Mouse (Mus musculus): Measurements from ENCODE around the gene Prickle2.

Prickle2 gene

DNA sequence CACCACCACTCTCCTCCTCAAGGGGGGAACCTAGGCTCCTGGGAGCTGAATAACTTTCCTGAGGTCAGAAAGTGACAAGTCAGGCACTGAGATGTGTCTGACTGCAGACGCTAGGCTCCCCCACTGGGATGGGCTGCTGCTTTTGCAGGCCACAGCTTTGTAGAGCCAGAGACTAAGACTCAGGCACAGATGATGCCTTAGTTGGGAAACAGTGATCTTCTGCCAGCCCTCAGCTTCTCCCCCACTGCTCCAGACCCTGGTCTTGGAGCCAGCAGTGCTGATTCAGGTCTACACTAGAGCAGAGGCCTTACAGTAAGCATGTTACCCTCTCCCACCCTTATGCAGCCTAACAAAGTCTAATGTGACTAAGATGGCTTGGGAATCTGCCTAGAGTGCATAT, 254.5 kb downstream of the Prickle2 start:
- DNase-seq (ENCODE audit: low read depth, low spot score): no peak

DNA sequence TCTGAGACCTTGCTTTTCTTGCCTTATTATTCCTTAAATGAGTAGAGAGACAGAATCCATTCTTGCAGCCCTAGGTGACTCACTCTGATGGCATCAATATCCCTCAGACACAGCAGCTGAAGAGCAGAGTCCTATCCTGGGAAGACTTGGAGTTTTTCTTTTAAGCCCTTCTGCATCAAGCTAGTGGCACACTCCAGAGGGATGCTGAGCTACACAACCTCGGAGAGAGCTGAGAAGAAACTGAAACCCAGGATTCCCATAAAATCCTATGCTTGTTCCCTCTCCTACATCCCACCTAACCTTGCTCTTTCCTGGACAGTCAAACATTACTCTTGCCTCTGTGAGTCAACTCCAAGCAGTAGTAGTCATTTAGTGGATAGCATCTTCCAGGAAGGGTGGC, 256.0 kb downstream of the Prickle2 start:
- no peak for DNase-seq (ENCODE audit: low read depth, low spot score)

DNA sequence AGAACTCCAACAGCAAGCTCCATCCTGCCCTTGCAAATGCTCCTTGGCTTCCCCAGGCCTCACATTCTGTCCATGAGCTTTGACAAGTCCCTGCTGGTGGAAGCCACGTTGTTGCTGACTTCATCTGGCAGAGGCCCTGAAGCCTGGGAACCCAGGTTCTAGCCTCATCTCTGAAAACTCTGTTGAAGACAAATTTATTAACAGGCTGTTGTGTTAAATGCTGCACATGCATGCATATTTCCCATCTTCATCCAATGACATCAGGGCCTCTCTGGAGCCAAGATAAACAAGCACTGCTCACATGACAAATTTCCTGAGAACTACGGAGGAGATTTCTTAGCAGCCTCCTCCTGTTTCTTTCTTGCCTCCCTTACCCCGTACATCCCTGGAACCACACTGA, 259.3 kb downstream of the Prickle2 start:
- DNase-seq (ENCODE audit: low read depth, low spot score): no peak

DNA sequence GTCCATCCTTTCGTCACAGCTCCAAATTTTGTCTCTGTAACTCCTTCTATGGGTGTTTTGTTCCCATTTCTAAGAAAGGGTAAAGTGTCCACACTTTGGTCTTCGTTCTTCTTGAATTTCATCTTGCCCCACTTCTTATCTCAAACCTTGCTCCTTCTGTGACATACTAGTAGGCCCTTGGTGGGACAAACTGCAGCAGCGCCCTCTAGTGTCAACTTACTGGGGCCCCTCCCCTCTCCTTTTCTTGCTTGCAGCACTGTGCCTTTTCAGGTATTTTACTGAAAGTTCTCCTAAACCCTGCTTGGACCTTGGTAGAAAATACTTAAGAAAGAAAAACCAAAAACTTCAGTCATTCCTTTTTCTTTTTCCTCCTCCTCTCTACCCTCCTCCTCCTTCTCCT, 264.8 kb downstream of the Prickle2 start:
- DNase-seq (ENCODE audit: low read depth, low spot score): no peak

DNA sequence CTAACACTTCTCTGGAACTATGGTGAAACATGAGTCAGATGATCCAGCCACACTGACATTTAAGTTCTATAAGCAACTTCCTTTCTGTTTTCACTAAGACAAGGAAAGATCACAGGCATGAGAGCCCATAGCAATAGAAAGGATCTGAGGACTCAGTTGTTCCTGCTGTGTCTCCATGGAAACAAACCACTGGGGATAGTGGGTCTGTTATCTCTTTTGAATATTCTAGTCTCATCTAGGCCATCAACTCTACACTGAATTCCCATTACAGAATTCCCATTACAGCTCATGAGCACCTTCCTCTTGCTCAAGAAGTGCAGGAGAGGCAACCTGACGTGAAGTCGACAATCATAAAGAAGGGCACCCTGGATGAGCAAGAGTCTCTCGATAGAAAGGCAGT, 265.7 kb downstream of the Prickle2 start:
- DNase-seq (ENCODE audit: low read depth, low spot score): no peak

DNA sequence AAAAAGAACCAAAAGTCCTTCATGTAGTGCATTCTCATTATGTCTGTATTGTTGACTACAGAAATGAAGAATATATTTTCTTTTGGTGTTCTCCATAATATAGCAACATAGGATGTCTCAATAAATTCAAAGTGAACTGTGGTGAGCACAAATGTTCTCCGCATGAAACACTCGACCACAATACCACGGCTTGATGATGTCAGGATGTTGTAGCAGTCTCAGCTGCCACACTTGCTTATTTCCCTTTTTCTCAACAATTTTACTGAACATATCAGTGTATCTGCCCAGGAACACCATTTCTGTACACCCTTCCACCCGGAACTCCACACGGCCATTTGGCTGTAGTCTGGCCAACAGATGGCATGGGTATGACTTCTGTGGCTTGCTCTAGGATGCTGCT, 273.8 kb downstream of the Prickle2 start:
- no peak for DNase-seq (ENCODE audit: low read depth, low spot score)

DNA sequence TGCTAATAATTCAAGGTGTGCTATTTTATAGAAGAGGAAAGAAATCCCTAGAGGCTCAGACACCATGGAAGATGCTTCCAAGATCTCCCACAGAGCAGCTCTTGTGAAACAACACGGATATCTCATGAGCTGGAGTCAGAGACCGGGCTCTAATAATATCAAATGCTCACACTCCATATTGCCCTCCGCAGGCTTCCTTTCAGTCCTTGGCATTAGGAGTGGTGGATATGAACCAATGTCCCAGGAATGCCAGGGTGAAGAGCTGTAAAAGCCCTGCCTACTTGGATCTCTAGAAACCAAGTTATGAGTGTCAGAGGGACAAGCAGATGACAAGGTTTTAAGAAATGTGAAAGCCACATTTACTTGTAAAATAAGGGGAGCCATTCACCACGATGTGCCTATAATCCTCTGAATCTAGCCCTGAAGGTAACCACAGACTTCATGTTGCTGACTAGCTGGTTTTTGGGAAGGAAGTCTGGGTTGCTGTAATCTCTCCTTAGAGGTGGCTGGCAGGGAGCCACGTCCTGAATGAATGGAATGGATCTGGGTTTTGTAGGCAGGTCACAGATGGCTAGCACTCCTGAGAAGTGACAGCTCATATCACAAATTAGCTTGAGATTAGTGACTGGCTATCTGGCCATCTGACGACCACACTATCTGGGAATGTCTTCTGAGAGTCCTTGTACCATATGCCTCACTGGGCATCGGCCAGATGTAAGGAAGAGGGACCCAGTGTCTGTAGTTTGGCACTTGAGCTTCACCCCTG, 278.4 kb downstream of the Prickle2 start:
- DNase-seq (ENCODE audit: low read depth, low spot score): no peak

DNA sequence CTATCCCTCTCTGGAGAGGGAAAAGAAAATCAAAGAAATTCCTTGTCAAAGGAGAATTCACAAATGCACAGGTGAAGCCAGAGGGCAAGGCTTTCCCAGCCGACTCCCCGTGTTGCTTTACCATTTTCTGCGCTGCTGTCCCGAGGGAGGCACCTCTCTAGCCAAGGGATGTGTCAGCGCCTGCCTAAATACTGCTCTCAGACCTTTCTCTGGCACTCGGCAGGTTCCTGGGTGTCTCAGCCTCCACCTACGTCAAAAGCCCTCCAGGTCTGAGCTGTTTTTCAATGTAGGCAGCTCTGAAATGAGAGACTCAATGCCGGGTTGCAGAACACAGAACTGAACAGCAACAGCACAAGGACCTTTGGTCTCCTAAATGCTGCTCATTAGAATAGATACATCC, 280.1 kb downstream of the Prickle2 start:
- DNase-seq (ENCODE audit: low read depth, low spot score): no peak

DNA sequence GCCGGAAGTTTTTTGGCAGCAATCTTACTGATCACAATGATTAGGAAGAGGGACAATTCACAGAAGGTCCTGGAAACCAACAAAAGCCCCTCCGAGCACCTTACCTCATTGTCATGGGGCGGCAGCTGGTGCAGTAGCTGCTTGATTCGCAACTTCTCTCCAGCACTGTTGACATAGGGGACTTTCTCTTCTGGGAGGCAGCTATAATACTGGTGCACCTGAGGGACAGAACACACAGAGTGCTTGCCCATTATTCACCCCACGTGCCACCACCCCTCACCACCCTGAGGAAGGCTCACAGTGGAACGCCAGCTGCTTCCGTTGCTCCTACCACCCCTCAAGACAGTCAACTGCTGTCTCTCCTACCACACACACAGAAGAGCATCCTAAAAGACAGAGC, 280.5 kb downstream of the Prickle2 start:
- no peak for DNase-seq (ENCODE audit: low read depth, low spot score)

DNA sequence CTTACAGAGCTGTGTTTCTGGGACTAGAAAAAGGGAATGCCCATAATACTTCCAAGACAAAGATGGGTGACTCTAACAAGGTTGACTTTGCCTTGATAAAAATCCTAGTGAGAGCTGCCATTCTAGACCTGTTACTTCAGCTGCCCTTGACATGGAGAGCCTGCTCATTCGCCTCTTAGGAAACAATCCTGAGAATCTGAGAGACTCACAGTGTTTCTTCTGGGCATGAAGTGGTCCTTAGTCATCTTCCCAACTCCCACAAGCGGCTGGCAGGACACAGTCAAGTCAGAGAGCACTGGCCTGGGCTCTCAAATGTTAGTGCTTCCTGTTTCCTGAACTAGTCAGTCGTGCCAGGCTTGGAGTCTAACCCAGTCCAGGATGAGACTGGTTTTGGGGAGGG, 281.0 kb downstream of the Prickle2 start:
- no peak for DNase-seq (ENCODE audit: low read depth, low spot score)

DNA sequence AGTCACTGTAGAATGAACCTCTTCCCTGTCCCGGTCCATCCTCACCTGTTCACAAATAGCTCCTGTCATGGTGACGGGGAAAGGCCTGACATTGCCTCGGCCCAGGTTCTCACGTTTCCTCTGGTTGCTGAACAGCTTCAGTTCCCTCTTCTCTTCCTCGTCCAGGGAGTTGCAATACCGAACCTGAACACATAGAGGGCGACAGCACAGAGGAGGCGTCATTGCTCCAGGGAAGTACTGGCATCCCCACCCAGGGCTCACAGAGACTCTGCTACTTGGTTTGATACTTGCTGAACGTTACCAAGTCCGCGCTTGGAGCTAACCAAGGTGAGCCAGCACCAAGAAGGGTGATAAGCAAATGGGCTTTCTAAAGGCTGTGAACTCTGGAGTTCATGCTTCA, 283.7 kb downstream of the Prickle2 start:
- DNase-seq (ENCODE audit: low read depth, low spot score): no peak

DNA sequence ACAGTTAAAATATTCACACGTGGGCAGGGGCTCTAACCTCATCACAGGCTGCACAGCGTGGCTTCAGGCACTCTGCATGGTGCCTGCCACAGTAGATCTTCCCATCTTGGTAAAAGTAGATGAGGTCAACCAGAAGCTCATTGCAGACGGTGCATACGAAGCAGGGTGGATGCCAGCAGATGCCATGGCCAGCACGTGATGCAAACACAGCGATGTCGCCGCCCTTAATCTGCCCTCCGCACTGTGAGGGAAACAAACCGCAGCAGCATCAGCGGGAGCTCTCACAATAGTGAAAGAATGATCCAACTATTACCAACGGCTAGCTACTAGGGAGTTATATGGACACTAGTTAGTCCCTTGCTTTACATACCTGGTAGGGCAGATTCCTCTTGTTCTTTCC, 285.8 kb downstream of the Prickle2 start:
- DNase-seq (ENCODE audit: low read depth, low spot score): no peak

DNA sequence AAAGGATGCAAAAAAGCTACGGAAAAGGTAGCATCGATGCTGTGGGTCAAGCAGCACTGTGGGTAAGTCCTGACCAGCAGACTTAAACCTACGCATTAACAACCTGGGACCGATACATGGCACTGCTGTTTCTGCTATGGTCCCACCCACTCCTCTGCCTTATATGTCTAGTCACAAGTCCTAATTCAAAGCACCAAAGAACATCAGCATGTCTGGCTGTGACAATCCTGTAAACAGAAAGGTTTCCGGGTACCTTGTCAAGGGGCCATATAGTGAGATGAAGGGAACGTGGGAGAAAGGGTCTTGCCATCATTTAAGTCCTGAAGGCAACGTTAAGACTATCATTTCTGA, 290.6 kb downstream of the Prickle2 start:
- DNase-seq (ENCODE audit: low read depth, low spot score): no peak

DNA sequence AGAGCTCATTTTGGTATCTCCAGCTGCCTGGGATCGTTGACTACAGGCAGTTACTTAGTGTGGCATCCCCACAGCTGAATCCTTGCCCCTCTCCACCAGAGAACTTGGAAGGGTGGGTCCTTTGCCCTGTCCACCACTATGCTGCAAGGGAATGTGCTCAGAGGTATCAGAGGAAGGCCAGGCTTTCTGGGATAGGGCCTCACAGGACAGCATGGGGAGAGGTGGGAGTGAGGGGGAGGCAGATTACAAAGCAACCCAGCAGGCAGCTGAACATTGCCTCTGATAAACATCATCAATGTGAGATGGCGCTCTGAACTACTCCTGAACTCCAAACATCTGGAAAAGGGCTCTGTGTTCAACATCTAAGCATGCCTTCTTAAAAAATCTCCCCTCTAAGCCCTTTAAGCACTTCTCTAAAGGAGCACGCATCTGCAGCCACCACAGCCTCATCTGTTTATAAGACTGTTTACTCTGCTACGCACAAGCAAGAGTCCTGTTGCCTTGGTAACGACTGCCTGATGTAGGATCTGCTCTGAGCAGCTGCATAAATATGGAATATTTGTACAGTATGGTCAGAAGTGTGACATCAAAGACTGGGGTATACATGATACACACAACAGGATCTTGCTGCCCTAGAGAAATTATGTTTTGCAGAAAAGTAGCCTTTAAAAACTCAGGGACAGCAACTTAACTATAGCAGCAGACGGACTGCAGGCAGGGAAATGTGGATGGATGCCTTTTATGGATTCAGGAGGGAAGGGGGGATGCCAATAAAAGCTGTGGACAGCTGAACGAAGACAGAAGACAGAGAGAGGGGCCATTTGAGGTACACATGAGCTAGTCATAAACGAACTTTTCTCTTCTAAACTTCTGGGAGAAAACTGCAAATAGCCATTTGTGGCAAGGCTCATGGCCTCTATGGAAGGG, 291.2 kb downstream of the Prickle2 start:
- DNase-seq (ENCODE audit: low read depth, low spot score): no peak

DNA sequence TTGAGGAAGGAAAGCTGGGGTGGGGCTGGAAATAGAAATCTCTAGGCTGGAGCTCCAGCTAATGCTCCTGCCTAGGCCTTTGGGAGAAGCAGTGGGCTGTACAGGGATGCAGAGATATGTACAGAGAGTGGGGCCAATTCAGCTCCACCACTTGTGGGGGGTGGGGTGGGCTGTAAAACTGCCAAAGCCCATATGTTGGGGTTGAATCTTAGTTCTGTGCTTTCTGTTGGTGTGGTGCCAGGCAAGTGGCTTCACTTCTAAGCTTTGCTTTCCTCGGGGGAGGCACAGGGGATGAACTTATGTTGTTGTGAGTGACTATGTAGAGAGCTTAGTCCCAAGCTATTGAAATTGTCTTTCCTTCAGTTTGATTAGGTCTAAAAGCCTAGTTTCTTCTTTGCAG, 292.0 kb downstream of the Prickle2 start:
- DNase-seq (ENCODE audit: low read depth, low spot score): no peak

DNA sequence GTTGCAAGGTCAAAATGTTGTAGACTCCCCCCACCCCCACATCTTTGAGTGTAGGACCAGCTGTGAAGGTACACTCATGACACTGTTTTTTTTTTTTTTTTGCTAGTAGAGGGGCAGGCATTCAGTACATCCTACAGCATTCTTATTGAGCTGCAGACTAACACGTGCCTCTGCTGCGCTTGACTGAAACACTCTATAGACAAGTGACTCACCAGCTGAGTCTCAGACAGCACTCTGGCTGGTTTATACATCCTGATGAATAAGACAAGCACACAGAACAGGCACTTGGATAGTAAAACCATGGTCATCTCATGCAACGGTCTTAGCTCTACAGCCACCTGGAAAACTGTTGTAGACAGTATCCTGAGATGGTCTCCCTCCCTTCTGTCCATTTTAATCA, 296.2 kb downstream of the Prickle2 start:
- DNase-seq (ENCODE audit: low read depth, low spot score): no peak

DNA sequence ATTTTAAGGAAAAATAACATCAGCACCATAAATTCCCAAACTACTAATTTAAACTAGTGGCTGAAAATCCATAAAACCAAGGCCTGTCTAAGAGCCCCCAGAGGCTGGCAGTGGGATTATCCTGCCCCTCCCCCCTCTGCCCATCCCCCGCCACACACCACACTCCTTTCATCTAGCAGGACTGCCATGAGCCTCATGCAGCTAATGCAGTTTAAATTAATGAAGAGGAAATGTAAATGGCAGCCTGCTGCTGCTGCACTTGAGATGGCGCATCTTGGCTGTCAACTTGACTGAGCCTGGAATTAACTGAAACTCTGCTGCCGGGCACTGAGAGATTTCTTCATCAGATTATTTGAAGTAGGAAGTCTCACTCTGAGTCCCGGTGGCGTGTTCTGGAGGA, 298.7 kb downstream of the Prickle2 start:
- DNase-seq (ENCODE audit: low read depth, low spot score): no peak

DNA sequence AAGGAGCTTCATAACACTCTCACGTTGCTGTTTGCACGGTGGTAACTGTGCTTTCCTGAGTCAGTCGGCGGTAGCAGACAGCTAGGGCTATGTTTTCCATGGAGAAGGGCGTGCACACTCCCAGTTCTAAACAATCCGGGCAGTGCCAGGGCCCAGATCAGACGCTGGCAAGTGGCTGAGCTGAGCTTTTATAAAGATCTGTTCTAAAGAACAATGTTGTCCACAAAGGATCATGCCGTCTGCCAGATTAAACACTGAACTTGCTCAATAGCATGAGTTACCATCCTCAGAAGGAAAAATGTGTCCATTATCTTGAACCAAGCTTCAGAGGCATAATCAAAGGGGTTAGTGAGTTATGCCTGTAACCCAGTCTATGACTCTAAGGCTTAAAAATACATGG, 300.4 kb downstream of the Prickle2 start:
- no peak for DNase-seq (ENCODE audit: low read depth, low spot score)

DNA sequence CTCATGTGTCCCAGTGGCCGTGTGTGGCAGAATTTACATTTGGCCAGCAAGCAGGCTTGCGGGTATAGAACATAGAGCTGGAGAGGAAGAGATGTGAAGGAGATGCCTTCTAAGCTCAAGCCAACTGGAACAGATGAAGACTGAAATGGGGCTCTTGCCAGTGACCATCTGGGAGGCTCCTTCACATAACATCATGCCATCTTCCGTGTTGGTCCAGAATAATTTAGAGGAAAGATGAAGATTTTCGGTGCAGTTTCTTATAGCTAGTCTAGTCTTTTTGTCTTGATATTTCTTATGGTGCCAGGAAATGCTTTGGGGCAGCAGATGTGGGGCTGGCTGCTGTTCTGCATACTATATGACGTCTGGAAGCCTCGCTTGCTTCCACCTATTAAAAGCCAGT, 308.1 kb downstream of the Prickle2 start:
- no peak for DNase-seq (ENCODE audit: low read depth, low spot score)

DNA sequence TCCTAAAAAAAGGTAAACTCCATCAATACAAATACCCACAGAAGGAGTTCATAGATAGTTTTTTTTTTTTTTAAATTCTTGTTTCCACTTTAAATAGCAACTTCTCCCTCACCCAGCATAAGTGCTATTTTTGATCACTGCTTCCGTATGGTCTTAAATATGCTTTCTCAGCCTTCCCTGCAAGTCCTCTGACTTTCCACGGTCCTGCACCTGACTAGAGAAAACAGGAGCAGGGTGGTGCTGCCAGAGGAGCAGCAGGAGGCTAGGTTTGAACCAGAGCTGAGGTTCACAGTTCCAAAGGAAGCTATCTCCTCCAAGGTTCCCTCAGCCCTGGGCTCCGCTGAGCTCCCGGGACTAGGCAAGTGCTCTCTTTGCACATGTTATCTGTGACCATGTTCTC, 310.4 kb downstream of the Prickle2 start:
- no peak for DNase-seq (ENCODE audit: low read depth, low spot score)

DNA sequence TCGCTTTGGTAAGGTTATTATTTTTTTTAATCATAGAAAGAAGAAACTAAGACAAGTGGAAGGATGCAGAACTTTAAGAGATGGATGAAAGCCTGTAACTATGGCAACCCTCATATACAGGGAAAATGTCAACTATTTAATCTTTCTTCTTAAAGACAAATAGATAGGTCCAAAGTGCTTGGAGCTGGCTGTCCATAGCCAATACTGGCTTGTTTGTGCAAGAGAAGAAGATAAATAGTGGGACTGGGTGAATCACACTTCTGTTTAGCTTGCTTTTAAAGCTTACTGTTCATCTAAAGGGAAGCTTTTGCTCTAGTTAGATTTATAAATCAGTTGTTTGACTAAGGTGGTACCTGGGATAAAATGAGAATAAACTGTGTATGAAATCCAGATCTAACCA, 310.8 kb downstream of the Prickle2 start:
- DNase-seq (ENCODE audit: low read depth, low spot score): no peak

DNA sequence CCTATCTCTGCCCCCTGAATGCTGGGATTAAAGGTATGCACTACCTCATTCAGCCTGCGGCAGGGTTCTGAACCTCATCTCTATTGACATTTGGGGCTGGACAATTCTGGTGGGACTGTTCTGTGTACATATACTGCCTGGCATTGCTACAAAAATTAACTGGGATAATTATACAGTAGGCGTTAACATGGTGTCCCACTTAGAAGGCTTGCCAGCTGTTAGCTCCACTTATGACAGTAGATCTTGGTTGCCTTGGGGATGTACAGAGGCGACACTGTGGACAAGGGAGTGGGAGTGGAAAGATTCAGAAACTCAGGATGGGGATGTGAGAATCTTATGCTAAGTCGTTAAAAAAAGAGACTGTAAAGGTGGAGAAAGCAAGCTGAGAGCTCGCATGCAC, 311.3 kb downstream of the Prickle2 start:
- DNase-seq (ENCODE audit: low read depth, low spot score): no peak

DNA sequence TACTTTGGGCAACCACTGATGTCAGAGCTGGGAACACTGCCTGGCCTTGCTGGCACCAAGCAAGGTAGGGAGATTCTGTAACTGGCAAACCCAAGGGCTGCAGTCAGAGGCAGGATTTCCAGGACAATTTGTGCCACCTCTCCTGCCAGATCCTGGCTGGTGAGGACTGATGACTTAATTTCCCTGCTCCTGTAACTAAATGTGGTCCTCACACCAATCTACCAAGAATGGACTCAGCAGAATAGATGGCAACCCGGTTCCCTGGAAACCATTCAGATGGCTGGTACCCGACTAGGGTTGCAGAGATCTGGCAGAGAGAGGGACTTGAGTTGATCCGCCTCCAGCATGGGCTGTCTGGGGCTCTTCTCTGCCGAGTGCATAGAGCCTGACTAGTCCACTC, 315.6 kb downstream of the Prickle2 start:
- no peak for DNase-seq (ENCODE audit: low read depth, low spot score)

Data from CD4-positive, CD25-positive, alpha-beta regulatory T cell, adult 2 months (primary cell).